Mouse (Mus musculus) cortical plate, adult 2 months (tissue): Measurements from ENCODE around the gene H2-M10.2.

Experiments
- CTCF ChIP-seq: fragments of 200-500 bp; IDR thresholded peaks from 2 replicates; pipeline ENCODE4 v1.5.1; 2011; ENCODE audit warnings: mild to moderate bottlenecking, control low read depth, low read length; ENCODE audit not compliant: insufficient read depth; ENCODE audit errors: extremely low read depth
- POLR2A ChIP-seq: fragments of 200-500 bp; IDR thresholded peaks from 2 replicates; pipeline ENCODE4 v1.6.1; 2011; ENCODE audit warnings: mild to moderate bottlenecking, low read length, control low read depth; ENCODE audit not compliant: insufficient read depth; ENCODE audit errors: extremely low read depth

- no peak for TF ChIP-seq CTCF
- no peak for TF ChIP-seq POLR2A
Measured at GRCm38 (mm10) chr17:36253087-36253600, 33.1 kb downstream of the H2-M10.2 start.
